Mouse (Mus musculus) gastrocnemius, adult 18-20 months (tissue): Measurements from ENCODE around the gene Phf13. TPM values are rescaled to one million over a fixed set of nuclear protein-coding genes. Genes with fewer than 3 reads are reported as not detected.

ENCODE experiments used
- DNase-seq: peaks from one replicate; pipeline ENCODE4 v3.0.0; 2021; ENCODE audit warnings: low spot score
- total RNA-seq, 2 experiments: library from RNA; stranded (reverse); gene quantifications; 2 replicates each; pipeline ENCODE4 v1.2.3; 2021

The Phf13 gene
- total RNA-seq, 2 experiments from 2014 or later, result 4.6 to 4.7 TPM

DNA sequence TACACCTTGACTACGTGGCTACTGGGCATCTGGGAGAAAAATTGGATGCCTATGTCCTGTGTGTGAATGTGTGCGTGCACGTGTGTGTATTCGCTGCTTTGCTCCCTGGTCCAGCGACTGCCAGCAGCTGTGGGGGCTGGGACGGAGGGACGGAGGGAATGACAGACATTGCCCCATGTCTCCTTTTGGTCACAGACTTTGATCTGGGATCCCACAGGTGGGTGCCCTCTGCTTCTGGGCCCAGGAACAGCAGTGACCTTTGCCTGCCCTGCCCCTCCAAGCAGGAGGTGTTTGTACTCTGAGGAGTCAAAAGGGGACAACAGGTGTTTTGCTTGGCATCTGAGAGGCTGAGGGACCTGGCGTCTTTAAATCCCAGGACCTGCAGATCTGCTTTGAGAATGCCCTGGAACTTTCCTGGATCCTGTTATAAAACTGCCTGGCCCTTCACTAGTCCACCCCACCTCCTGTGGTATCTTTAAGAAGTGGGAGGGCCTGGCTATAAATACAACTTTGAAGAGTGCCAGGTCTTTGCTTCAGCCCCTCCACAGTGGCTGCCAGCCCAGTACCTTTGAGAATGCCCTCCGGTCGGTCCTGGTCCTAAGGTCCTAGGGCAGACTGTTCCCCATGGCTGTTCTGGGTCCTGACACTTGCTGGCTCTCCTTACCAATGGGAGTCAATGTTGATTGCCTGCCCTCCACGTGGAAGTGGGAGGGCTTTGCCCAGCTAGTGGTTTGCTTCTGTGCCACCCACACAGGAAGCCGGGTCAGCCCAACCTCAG is 17.2 kb upstream of the Phf13 start:
- peak; percentile 74 for DNase-seq

DNA sequence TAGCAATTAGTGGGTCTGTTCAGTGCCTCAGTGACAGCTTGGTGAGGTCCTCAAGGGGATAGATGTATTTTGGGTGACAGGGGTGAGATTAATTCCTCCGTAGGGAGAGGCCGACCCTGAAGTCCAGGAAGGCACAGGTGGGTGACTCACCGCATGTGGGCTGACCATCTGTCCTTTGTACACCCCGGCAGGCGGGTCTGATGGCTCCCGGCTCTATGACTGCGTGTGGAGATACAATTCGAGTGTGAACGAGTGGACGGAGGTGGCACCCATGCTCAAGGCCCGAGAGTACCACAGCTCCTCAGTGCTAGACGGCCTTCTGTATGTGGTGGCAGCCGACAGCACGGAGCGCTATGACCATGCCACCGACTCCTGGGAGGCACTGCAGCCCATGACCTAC is 16.1 kb upstream of the Phf13 start:
- DNase-seq, result no peak

DNA sequence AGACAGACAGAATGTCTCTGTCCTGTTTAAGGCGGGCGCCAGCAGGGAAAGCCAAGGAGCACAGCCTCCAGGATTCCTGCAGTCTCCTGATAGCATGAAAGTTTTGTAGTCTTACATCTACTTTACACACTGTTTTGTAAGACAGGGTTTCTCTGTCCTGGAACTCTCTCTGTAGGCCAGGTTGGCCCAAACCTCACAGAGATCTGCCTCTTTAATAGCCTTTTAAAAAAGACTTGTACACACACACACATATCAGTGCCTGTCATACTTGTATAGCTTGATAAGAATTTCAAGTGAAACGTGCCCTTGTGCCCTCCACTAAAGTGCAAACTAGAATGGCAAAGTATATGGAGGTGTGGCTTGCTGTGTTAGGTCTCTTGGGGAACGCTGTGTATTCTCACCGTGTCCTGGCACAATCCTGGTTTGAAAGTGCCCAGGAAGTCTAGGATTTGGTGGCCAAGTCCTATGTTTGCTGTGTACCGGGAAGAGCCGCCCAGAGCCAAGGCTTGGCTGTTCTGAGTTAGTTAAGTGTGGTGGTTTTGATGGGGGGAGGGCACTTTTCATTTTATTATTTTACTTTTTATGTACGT is 15.2 kb upstream of the Phf13 start:
- no peak for DNase-seq

DNA sequence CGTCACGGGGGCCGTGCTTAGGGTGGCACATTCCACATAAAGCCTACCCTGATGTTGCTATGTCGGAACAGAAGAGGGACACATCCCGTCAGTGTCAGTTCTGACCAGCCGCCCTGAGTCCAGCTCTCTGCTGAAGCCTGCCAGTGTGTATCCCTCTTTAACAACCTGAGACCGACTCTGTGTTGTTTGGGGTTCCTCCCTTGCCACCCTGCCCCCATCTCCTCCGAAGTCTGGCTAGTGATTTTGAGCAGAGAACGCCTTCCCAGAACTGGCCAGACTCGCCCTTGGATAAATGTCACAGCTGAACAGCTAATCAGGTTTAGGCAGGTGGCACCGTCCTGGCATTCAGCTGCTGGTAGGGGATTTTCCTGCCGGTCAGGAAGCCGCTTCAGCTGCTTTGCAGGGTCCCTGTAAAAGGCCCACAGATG is 14.7 kb upstream of the Phf13 start:
- peak; percentile 52 for DNase-seq

DNA sequence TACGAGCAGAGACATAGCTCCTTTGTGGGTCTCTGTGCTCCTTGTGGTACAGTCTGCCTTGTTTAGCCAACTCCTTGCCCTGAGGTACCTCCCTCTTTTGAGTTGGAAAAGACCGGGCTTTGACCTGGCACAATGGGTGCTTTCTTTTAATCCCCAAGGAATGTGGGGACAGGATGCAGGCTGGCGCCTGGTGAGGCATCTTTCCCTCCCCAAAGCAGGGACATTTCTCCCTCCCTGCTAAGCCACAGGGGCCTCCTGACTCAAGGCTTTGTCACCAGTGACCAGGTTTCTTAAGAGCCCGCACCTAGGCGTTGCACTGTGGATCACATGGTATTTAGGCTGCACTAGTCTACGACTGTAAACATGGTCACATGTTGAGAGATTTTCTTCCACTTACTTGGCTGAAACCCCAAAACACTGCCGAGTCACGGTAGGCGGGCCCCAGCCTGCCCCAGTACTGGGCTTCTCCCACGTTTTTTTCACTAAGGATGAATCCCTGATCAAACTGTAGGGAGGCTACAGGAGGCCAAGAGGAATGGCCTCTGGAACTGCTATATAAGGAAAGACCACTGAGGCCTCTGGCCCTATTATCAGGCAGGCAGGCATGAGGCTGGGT is 14.1 kb upstream of the Phf13 start:
- DNase-seq, result peak; percentile 76

DNA sequence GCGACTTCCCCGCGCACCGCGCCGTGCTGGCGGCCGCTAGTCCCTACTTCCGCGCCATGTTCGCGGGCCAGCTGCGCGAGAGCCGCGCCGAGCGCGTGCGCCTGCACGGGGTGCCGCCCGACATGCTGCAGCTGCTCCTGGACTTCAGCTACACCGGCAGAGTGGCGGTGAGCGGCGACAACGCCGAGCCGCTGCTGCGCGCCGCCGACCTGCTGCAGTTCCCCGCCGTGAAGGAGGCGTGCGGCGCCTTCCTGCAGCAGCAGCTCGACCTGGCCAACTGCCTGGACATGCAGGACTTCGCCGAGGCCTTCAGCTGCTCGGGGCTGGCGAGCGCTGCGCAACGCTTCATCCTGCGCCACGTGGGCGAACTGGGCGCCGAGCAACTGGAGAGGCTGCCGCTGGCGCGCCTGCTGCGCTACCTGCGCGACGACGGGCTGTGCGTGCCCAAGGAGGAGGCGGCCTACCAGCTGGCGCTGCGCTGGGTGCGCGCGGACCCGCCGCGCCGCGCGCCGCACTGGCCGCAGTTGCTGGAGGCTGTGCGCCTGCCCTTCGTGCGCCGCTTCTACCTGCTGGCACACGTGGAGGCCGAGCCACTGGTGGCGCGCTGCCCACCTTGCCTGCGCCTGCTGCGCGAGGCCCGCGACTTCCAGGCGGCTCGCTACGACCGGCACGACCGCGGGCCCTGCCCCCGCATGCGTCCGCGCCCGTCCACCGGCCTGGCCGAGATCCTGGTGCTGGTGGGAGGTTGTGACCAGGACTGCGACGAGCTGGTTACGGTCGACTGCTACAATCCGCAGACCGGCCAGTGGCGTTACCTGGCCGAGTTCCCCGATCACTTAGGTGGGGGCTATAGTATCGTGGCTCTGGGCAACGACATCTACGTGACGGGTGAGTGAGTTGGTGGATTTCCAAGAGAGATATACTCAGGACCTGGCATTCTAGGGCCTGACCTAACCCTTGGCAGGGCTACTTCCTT is 13.3 kb upstream of the Phf13 start:
- peak; percentile 74 for DNase-seq

DNA sequence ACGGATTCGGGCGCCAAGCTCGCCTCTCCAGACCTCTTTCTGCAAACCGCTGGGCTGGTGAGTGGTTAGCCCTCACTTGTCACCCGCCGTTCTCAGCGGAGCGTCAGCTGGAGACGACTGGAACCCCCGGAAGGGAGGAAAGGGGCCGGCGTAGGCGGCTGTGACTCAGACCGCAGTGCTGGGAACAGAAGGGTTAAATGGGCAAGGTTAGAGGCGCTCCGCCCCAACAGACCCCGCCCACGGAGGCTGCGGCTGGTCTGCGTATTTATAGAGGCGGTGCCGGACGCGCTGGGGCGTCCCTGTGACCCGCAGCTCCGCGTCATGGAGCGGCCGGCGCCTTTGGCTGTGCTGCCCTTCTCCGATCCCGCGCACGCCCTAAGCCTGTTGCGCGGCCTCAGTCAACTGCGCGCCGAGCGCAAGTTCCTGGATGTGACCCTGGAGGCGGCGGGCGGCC is 12.6 kb upstream of the Phf13 start, which contains the start of gene Klhl21:
Gene Klhl21 (plus strand): TSS at position 182 of the 454 bp plus-strand sequence.
- DNase-seq, result peak; percentile 96

DNA sequence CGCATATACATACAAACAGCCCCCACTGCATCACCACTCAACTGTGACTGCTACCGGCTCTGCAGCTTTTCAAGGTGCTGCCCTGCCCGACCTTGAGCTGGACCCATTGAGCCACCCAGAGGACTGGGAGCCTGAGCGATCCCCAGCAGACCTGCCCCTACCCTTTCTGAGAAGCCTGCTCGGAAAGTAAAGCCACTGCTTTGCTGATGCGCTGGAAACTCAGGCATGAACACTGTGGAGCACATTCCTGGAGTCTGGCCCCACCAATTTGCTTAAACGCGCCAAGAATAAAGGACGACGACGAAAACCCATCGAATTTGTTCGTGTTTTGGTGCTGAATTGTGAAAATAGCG is 12.1 kb upstream of the Phf13 start:
- no peak for DNase-seq

DNA sequence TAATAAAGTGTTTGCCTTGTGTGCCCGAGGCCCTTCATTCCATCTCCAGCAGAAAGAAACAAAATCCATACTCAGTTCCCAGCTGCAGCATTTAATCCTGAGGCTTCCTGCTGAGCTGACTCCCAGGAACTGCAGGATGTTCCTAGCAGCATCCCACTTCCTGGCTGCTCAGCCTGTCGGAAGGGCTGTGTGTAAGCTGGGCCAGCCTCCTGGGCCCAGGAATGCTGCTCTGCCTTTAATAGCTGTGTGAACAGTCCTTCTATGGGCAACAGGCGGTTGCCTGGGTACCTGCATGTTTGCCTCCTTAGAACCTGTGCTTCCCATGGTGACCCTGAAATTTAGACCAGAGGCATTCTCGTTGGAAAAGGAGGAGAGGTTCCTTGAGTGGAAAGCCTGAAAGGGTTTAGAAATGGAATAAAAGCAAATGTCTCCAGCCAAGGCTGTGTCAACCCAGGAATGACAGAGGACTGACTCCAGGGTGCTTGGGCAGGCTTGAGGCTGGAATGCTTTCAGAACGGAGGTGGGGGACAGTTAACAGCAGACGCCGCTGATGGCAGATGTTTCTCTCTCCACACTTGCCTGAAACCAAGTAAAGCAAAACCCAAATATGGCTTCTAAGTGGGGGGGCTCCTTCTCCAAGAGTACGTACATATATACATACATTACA is 11.6 kb upstream of the Phf13 start:
- no peak for DNase-seq

DNA sequence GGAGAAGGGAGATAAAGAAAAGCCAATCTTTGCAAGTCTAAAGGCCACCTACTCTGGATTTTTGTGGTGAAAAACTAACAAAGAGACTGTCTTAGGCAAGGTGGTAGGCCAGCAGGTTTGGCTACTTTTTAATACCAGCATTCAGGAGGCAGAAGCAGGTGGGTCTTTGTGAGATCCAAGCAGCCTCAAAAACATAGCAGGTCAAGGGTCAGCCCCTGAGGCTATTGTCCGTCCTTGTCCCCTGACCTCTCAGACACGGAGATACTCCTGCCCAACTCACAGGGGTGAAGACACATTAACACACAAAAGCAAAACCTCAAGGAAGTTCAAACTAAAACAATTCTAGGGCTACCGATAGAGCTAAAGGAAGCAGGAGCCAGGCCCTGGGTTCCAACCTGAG is 10.8 kb upstream of the Phf13 start:
- DNase-seq, result no peak

DNA sequence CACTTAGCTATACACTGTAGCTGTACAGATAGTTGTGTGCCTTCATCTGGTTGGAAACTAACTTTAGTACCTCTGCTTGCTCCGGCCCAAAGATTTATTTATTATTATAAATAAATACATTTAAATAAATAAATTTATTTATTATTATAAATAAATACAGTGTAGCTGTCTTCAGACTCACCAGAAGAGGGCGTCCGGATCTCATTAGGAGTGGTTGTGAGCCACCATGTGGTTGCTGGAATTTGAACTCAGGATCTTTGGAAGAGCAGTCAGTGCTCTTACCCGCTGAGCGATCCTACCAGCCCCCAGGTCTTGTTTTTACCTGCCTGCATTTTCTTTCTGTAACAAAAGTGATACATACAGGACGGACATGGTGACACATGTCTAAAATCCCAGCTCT is 10.1 kb upstream of the Phf13 start:
- no peak for DNase-seq

DNA sequence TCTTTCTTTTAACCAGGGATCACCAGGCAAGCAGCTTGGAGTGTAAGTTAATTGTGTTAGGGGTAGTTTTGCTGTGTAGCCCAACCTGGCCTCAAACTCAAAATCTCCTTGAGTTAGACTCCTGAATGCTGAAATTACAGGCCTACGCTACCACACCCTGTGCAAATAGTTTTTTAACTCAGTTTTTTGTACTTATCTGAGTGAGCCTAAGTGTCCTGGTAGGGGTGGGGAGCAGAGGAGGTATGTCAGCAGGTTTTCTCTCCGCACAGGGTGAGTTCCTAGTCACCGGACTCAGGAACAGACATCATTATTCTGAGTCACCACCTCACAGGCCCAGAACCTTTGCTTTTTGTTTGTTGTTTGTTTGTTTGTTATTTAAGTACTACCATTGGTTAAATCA is 6.0 kb upstream of the Phf13 start:
- DNase-seq, result no peak

DNA sequence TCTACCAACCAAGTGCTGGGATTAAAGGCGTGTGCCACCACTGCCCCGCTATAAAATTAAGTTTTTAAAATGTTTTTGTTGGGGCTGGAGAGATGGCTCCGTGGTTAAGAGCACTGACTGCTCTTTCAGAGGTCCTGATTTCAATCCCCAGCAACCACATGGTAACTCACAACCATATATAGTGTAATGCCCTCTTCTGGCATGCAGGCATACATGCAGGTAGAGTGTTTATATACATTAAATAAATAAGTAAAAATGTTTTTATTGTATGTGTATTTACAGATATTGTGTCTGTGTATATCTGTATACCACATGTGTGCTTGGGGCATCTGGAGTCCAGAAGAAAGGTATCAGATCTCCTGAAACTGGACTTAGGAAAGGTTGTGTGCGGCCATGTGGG is 5.3 kb upstream of the Phf13 start:
- no peak for DNase-seq

DNA sequence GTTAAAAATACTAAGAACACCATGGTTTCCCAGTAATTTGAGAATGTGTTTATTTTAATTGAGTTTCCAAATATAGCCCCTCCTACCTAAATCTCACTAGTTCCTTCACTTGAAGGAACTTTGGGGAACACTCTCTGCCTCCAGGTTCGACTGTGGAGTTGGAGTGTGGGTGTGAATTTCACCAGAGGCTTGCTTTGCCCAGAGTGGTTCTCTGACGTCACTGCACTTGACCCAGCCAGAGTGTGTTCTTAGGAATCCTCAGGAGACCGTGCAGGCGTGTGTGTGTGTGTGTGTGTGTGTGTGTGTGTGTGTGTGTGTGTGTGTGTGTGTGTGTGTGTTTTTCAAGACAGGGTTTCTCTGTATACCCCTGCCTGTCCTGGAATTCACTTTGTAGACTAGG is 4.8 kb upstream of the Phf13 start:
- peak; percentile 61 for DNase-seq

DNA sequence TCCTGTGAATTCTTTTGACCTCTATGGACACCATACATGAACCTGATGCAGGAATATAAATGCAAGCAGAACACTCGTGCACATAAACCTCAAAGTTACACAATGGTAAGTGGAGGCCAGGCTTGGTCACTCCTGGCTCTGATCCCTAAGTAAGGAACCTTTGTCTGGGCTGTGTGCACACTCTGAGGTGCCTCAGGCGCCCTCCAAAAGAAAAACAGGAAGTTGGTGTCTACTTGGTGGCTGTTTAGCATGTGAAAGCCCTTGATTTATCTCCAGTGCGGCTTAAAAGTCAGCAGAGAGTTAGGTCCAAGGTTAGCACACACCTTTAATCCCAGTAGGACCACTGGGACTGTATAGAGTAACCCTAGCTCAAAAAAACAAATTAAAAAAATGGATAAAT is 3.4 kb upstream of the Phf13 start:
- no peak for DNase-seq

DNA sequence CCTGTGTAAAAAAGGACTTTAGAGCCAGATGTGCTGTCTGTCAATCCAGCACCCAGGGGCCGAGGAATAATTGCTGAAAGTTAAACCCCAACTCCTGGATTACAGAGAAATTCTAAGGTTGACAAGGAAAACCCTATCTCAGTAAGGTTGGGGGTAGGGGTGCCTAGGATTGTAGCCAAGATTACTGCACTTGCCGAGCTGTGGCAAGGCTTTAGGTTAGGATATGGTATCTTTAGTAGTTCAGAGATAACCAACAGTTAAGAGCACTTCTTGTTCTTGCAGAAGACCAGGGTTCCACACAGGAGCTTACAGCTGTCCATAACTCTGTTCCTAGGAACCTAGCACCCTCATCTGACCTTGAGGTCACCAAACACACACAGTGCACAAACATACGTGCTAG is 1.6 kb upstream of the Phf13 start:
- no peak for DNase-seq

DNA sequence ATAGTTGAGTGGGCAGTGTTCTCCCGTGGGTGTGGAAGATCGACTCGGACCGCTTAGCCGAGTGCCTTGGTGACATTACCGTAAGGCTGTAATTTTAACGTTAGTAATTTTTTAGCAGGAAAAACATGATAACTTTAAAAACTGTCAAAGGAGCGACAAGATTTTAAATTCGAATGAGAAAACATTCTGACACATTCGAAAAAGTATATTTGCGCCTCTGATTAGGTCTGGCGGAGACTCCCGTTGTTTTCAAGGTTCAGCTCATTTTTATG is 829 bp upstream of the Phf13 start:
- no peak for DNase-seq

DNA sequence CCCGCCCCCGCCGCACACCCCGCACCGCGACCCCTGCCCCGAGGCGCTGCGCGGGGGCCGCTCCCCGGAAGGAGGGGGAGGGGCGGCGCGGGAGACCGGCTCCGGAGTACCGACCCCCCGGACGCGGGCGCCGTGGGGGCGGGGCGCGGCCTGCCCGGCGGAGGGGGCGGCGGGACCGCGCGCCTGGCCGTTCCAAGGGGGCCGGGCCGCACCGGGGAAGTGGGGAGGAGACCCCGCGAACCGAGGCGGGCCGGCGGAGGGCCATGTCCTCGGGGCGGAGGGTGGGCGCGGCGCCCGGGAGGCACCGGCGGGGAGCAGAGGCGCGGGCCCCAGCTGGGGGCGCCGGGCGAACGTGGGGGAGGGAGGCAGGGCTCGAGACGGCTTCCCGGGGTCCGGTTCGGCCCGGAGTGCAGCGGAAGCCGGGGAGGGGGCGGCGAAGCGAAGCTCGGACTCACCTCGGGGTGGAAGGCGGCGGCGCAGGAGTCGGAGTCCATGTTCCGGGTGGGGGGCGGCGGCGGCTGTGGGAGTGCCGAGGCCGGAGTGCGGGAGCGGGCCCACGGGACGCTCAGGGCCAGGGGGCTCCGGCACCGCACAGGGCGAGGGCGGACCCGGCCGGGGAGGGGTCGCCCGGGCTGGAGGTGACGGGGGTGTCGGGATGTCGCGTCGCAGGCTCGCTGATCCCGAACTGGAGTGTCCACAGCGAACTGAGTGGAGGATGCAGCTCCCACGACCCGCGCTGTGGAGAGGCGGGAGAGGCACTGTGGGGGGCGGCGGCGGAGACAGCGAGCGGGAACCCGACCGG is 486 bp downstream of the Phf13 start:
- no peak for DNase-seq

DNA sequence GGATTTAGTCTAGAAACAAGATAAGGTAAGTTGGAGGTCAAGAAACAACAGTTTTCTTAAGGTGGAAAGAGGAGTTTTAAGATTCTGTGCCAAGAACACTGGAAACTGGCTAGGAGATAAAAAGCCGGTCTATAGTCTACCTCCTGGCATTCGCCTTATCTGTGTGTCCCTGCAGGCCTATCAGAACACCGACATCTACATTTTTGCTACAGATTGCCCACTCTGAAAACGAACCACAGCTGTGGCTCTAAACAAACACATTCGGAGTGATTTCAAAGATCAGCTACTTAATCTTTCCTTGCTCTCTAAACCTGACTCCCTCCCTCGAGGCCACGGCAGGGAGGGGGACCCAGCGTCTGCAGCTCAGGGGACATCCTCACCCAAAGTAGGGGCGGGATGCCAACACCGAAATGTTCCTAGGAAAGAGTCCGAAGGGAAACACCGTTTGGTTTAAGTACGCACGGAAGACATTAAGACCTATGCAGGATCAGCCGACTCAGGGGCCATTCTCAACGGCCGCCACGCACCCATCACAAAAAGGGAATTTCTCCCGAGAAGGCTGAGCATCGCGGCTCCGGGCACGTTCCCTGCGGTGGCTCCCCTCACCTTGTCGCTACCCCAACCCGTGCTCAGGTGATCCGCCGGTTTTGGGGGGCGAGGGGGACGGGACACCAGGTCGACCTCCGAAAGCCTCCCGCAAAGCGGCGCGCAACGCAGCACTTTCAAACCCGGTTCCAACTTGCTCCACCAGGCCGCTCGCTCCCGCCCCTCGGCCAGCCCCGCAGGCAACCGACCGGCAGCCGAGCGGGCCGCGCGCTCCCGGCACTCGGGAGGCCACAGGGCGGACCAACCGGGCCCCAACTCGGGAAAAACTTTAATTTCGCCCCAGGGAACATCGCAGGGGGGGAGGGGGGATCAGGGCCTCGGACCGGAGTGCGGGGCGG is 1.6 kb downstream of the Phf13 start:
- no peak for DNase-seq
